ENCODE assay signal across 26 mouse cellular contexts in genomic region chr1:136032961-136033360, GRCm38 (mm10). TPM values are rescaled to one million over a fixed set of nuclear protein-coding genes. Genes with fewer than 3 reads are reported as not detected.
DNase-seq lines count a peak whose midpoint lies in the region; ATAC-seq and TF ChIP-seq lines count a peak whose summit lies in the region.
"Had no signal": no experiment of that assay in that cellular context is flagged by ENCODE, and none has a peak within 500 bp of the region (broad histone marks: within the 10 kb centered on the region; RNA-seq: fewer than 3 reads in every experiment).

No protein-coding gene starts in this region.

- WGBS in liver, embryonic 13.5 days (ENCODE audit: insufficient replicate concordance) = 61% methylated on average over 7 of the region's 7 CpGs
- WGBS in midbrain, embryonic 15.5 days = 48% methylated on average over 7 of the region's 7 CpGs
- WGBS in midbrain, embryonic 16.5 days = 45% methylated on average over 7 of the region's 7 CpGs

- no peak overlapping the region for H3K4me3 ChIP-seq in liver, embryonic 13.5 days (replicated peaks)
- no peak overlapping the region for H3K4me3 ChIP-seq in midbrain, embryonic 15.5 days
- no peak overlapping the region for H3K4me3 ChIP-seq in midbrain, embryonic 16.5 days (ENCODE audit: low read depth, low read length)
- no peak overlapping the region for H3K4me3 ChIP-seq in layer of hippocampus, adult 2 months
- H3K4me3 ChIP-seq: embryonic facial prominence, embryonic 10.5 days; embryonic facial prominence, embryonic 12.5 days; forebrain, embryonic 13.5 days; forebrain, embryonic 15.5 days had no signal

- H3K9ac ChIP-seq in liver, embryonic 13.5 days = no peak overlapping the region
- H3K9ac ChIP-seq in midbrain, embryonic 15.5 days = no peak overlapping the region
- H3K9ac ChIP-seq in midbrain, embryonic 16.5 days (ENCODE audit: low read depth, low read length) = no peak overlapping the region
- H3K9ac ChIP-seq: embryonic facial prominence, embryonic 12.5 days; forebrain, embryonic 13.5 days; forebrain, embryonic 15.5 days had no signal

- 0 out of 2 replicates have a peak overlapping the region, but pooled peaks have one; percentile 23 for H3K27ac ChIP-seq in liver, embryonic 13.5 days
- H3K27ac ChIP-seq in midbrain, embryonic 15.5 days = 0 out of 2 replicates have a peak overlapping the region, but pooled peaks have one; percentile 9
- H3K27ac ChIP-seq in midbrain, embryonic 16.5 days (ENCODE audit: low read length) = no peak overlapping the region
- H3K27ac ChIP-seq in layer of hippocampus, adult 2 months = no peak overlapping the region
- H3K27ac ChIP-seq: embryonic facial prominence, embryonic 10.5 days; embryonic facial prominence, embryonic 12.5 days; forebrain, embryonic 13.5 days; forebrain, embryonic 15.5 days had no signal

- no peak overlapping the region for H3K4me2 ChIP-seq in liver, embryonic 13.5 days
- no peak overlapping the region for H3K4me2 ChIP-seq in midbrain, embryonic 15.5 days
- no peak overlapping the region for H3K4me2 ChIP-seq in midbrain, embryonic 16.5 days (ENCODE audit: low read length)
- H3K4me2 ChIP-seq: embryonic facial prominence, embryonic 12.5 days; forebrain, embryonic 13.5 days; forebrain, embryonic 15.5 days had no signal

- H3K4me1 ChIP-seq in liver, embryonic 13.5 days (replicated peaks) = peaks cover 19% of the 10 kb centered on the region; the same call in 1 of the 2 replicates
- peaks cover 6% of the 10 kb centered on the region for H3K4me1 ChIP-seq in midbrain, embryonic 15.5 days
- peaks cover 12% of the 10 kb centered on the region for H3K4me1 ChIP-seq in midbrain, embryonic 16.5 days (ENCODE audit: control insufficient read depth, insufficient read depth, low read length)

- no peak for TF ChIP-seq CTCF in layer of hippocampus, adult 2 months (conservative IDR thresholded peaks at IDR 0.05)

- no peaks in the 10 kb centered on the region for H3K9me3 ChIP-seq in liver, embryonic 13.5 days (replicated peaks)
- H3K9me3 ChIP-seq in midbrain, embryonic 15.5 days = no peaks in the 10 kb centered on the region
- H3K9me3 ChIP-seq in midbrain, embryonic 16.5 days (replicated peaks; ENCODE audit: control insufficient read depth, low read length, poor library complexity, severe bottlenecking) = no peaks in the 10 kb centered on the region
- H3K9me3 ChIP-seq: embryonic facial prominence, embryonic 10.5 days; embryonic facial prominence, embryonic 12.5 days; forebrain, embryonic 13.5 days; forebrain, embryonic 15.5 days; G1E had no signal

- H3K27me3 ChIP-seq in liver, embryonic 13.5 days = no peaks in the 10 kb centered on the region
- no peaks in the 10 kb centered on the region for H3K27me3 ChIP-seq in midbrain, embryonic 15.5 days (replicated peaks)
- H3K27me3 ChIP-seq in midbrain, embryonic 16.5 days (ENCODE audit: control insufficient read depth, insufficient read depth, low read depth, low read length) = no peaks in the 10 kb centered on the region
- H3K27me3 ChIP-seq: CH12.LX; embryonic facial prominence, embryonic 12.5 days; forebrain, embryonic 13.5 days; forebrain, embryonic 15.5 days; Patski had no signal

- DNase-seq in liver, embryonic 13.5 days = no peak
- no peak for DNase-seq in liver
- DNase-seq in retina, postnatal 1 day = peak; percentile 77
- DNase-seq in layer of hippocampus, adult 2 months (ENCODE audit: low spot score in 2 of 2) = no peak
- DNase-seq: adrenal gland, adult 8-10 months; adrenal gland, postnatal 14 days; adrenal gland, postnatal 36 days; B cell, adult 2 months; cerebellum, adult 11-12 months; cerebellum, adult 2 months; cerebellum, adult 9-10 months; cerebellum, postnatal 25 days had no signal

- no peak for ATAC-seq in liver, embryonic 13.5 days (ENCODE audit: low read depth)
- ATAC-seq in midbrain, embryonic 15.5 days (replicated peaks) = no peak
- ATAC-seq in midbrain, embryonic 16.5 days = no peak
- ATAC-seq: activated CD4-positive, CD25-positive, alpha-beta regulatory T cell, adult 4 months; CD4-positive, CD25-positive, alpha-beta regulatory T cell, adult 4 months; forebrain, embryonic 13.5 days; forebrain, embryonic 15.5 days; Patski had no signal

- peaks cover 77% of the 10 kb centered on the region for H3K36me3 ChIP-seq in liver, embryonic 13.5 days
- peaks cover 14% of the 10 kb centered on the region for H3K36me3 ChIP-seq in midbrain, embryonic 15.5 days (replicated peaks)
- peaks cover 31% of the 10 kb centered on the region for H3K36me3 ChIP-seq in midbrain, embryonic 16.5 days (ENCODE audit: control insufficient read depth, insufficient read depth, low read length)

RNA-seq across cellular contexts. Expression of gene Ascl5, which starts 17.6 kb away (rescaled TPM):
- not detected in 2 replicates for polyA plus RNA-seq in liver, embryonic 13.5 days (2015; fragmentation: Nextera tagmentation; extraction: Ambion mirVana)
- polyA plus RNA-seq in midbrain, embryonic 15.5 days (2015; fragmentation: Nextera tagmentation; extraction: Ambion mirVana) = not detected in 2 replicates
- not detected in 2 replicates for polyA plus RNA-seq in midbrain, embryonic 16.5 days (2015; fragmentation: Nextera tagmentation; extraction: Ambion mirVana)
- total RNA-seq in layer of hippocampus, adult 2 months (2021) = not detected
- total RNA-seq: adrenal gland, adult 18-20 months; adrenal gland, adult 8-10 months; adrenal gland, postnatal 14 days; adrenal gland, postnatal 36 days; CH12.LX; G1E had no signal
- polyA plus RNA-seq: activated CD4-positive, CD25-positive, alpha-beta regulatory T cell, adult 4 months; CD4-positive, CD25-positive, alpha-beta regulatory T cell, adult 4 months; cerebellum, adult 2 months; forebrain, embryonic 11.5 days; forebrain, embryonic 13.5 days; forebrain, embryonic 15.5 days; G1E; Patski had no signal

RNA-seq across cellular contexts. Expression of gene Cacna1s, which starts 19.6 kb away (rescaled TPM):
- polyA plus RNA-seq in liver, embryonic 13.5 days (2015; fragmentation: Nextera tagmentation; extraction: Ambion mirVana) = 0.09 and 0.10 TPM in 2 replicates
- 0.12 and 0.17 TPM in 2 replicates for polyA plus RNA-seq in midbrain, embryonic 15.5 days (2015; fragmentation: Nextera tagmentation; extraction: Ambion mirVana)
- 0.39 and 1.3 TPM in 2 replicates for polyA plus RNA-seq in midbrain, embryonic 16.5 days (2015; fragmentation: Nextera tagmentation; extraction: Ambion mirVana)
- total RNA-seq in layer of hippocampus, adult 2 months (2021) = under 1 TPM; 0.49 to 0.77 TPM
- polyA plus RNA-seq: forebrain, embryonic 13.5 days; G1E; Patski had no signal

RNA-seq across cellular contexts. Expression of gene Tmem9, which starts 25.0 kb away (rescaled TPM):
- polyA plus RNA-seq in liver, embryonic 13.5 days (2015; fragmentation: Nextera tagmentation; extraction: Ambion mirVana) = 90.9 and 95.3 TPM in 2 replicates
- polyA plus RNA-seq in midbrain, embryonic 15.5 days (2015; fragmentation: Nextera tagmentation; extraction: Ambion mirVana) = 150 and 154 TPM in 2 replicates
- 147 and 169 TPM in 2 replicates for polyA plus RNA-seq in midbrain, embryonic 16.5 days (2015; fragmentation: Nextera tagmentation; extraction: Ambion mirVana)
- total RNA-seq in layer of hippocampus, adult 2 months (2021) = 10 to 100 TPM; 69.5 to 85.7 TPM

RNA-seq across cellular contexts. Expression of gene Igfn1, which starts 26.8 kb away (rescaled TPM):
- polyA plus RNA-seq in liver, embryonic 13.5 days (2015; fragmentation: Nextera tagmentation; extraction: Ambion mirVana) = not detected in 2 replicates
- not detected in 2 replicates for polyA plus RNA-seq in midbrain, embryonic 15.5 days (2015; fragmentation: Nextera tagmentation; extraction: Ambion mirVana)
- 0.11 TPM in 1 of 2 replicates, not detected in the other for polyA plus RNA-seq in midbrain, embryonic 16.5 days (2015; fragmentation: Nextera tagmentation; extraction: Ambion mirVana)
- total RNA-seq in layer of hippocampus, adult 2 months (2021) = under 1 TPM; 0.15 to 0.36 TPM
- total RNA-seq: adrenal gland, postnatal 14 days; CH12.LX had no signal
- polyA plus RNA-seq: activated CD4-positive, CD25-positive, alpha-beta regulatory T cell, adult 4 months; CD4-positive, CD25-positive, alpha-beta regulatory T cell, adult 4 months; embryonic facial prominence, embryonic 14.5 days; forebrain, embryonic 11.5 days; forebrain, embryonic 13.5 days; forebrain, embryonic 15.5 days; Patski had no signal

Comparison
In these comparisons a context has a peak if more than half of its experiments do, and no peak if none do; other contexts are left out.
1. H3K27ac ChIP-seq: peak in liver, embryonic 13.5 days (single experiment) and midbrain, embryonic 15.5 days (single experiment); none in midbrain, embryonic 16.5 days (single experiment) and layer of hippocampus, adult 2 months (single experiment).